Comparison of ENCODE assay signal across 8 mouse cellular contexts in the genomic region with DNA sequence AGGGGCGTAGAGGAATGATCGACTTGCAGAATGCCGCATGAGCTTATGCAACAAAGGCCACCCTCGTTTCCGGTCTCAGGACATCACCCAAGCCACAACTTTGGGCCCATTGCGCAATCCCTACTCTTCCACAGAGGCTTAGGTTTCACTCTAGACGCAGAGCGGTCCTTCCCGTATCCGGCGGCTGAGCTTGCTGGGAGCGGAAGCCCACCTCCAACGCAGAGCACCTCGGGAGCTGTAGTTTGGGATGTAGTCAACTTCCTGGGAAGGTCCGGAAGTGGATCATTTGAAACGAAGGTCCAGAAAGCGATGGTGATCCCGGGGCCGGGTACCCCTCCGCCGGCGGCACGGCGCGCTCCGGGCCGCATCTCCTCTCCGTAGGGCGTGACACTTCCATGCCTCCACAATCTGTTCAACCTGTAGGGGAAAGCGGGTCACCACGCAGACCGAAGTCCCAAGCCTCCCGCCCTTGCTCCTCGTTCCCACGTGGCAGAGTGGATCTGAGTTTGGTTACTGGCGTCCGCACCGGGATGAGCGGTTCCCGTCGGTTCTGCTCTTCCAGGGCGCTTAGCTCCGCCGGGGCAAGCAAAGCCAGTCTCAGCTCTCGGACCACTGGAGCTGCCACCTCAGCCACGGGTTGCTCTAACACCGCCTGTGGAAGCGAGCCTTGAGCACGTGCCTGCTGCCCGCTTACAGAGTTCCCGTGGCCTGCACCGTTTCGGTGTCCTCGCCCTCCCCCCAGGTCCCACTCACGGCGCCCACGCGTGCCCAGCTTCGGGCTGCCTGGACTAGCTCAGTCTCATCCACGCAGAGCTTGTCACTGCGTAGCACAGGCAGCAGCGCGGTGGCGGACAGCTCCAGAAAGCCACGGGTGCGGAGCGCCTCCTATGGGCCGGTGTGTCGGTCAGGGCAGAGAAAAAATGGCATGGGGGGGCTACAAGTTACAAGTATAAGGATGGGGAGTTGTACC. TPM values are rescaled to one million over a fixed set of nuclear protein-coding genes. Genes with fewer than 3 reads are reported as not detected.
DNase-seq lines count a peak whose midpoint lies in the region; ATAC-seq and TF ChIP-seq lines count a peak whose summit lies in the region.

No protein-coding gene starts in this region.

- H3K9ac ChIP-seq in forebrain, embryonic 14.5 days (ENCODE audit: low read length), result peak overlapping the region; percentile 86

- H3K27me3 ChIP-seq in forebrain, embryonic 14.5 days (replicated peaks; ENCODE audit: control insufficient read depth, insufficient read depth, low read length), result no peaks in the 10 kb centered on the region

- peaks cover 15% of the 10 kb centered on the region for H3K4me1 ChIP-seq in forebrain, embryonic 14.5 days (ENCODE audit: control insufficient read depth, insufficient read depth, low read length)
- peaks cover 14% of the 10 kb centered on the region for H3K4me1 ChIP-seq in lung, adult 2 months (ENCODE audit: control insufficient read depth, insufficient read depth, low read length)

- DNase-seq in ES-CJ7 (ENCODE audit: low read depth, low spot score), result peak; percentile 97
- DNase-seq in cerebellum, adult 11 months, result peak; percentile 87
- peak; percentile 98 for DNase-seq in forebrain, embryonic 14.5 days (ENCODE audit: low spot score)
- peak; percentile 95 for DNase-seq in heart, postnatal 25 days (ENCODE audit: low spot score)
- DNase-seq in layer of hippocampus, adult 18-20 months (ENCODE audit: low spot score in 2 of 2), result peak; percentile 94 to 97
- peak; percentile 90 for DNase-seq in lung, adult 2 months
- DNase-seq in thymus, adult 18-20 months, result peak; percentile 86 to 90

- peak overlapping the region; percentile 84 for H3K27ac ChIP-seq in forebrain, embryonic 14.5 days (ENCODE audit: low read depth, low read length)

- peak; percentile 72 for TF ChIP-seq CTCF in lung, adult 2 months (IDR thresholded peaks at IDR 0.05; ENCODE audit: insufficient read depth, low read length)

- peak overlapping the region; percentile 71 for H3K4me3 ChIP-seq in forebrain, embryonic 14.5 days (ENCODE audit: low read depth, low read length)
- H3K4me3 ChIP-seq in lung, adult 2 months (replicated peaks; ENCODE audit: extremely low read depth, low read depth, low read length), result peak overlapping the region; percentile 81

- peak overlapping the region; percentile 100 for H3K4me2 ChIP-seq in forebrain, embryonic 14.5 days (ENCODE audit: low read length)

- H3K9me3 ChIP-seq in forebrain, embryonic 14.5 days (replicated peaks; ENCODE audit: control insufficient read depth, low read length), result no peaks in the 10 kb centered on the region

- no peaks in the 10 kb centered on the region for H3K36me3 ChIP-seq in forebrain, embryonic 14.5 days (ENCODE audit: control insufficient read depth, insufficient read depth, low read length)

- under 1% methylated on average over 69 of the region's 69 CpGs for WGBS in forebrain, embryonic 14.5 days
- WGBS in lung, adult 2 months, result under 1% methylated on average over 69 of the region's 69 CpGs

- intact Hi-C loops in heart, postnatal 25 days (cut with DNase I), result loop anchor here (2.0 to 5.0 kb wide), 3 partner anchors 18 to 118 kb away; partner anchors contain the start of gene Eif2b3

- ATAC-seq in forebrain, embryonic 14.5 days, result peak; percentile 96
- peak; percentile 71 for ATAC-seq in neutrophil, adult 5-6 weeks (ENCODE audit: extremely low read depth, insufficient number of reproducible peaks, low FRiP score, poor library complexity, severe bottlenecking)

- TF ChIP-seq POLR2A in lung, adult 2 months (IDR thresholded peaks at IDR 0.05; ENCODE audit: borderline replicate concordance, extremely low read depth, low read depth, low read length), result peak; percentile 85

RNA-seq across cellular contexts. Expression of gene Btbd19, which starts 4.8 kb away (rescaled TPM):
- polyA plus RNA-seq in forebrain, embryonic 14.5 days (2014; fragmentation: Nextera tagmentation; extraction: Ambion mirVana), result 2.2 and 2.5 TPM in 2 replicates
- 1 to 10 TPM; 2.0 to 3.3 TPM for total RNA-seq in heart, postnatal 25 days (2021)
- 10 to 100 TPM; 13.9 to 16.9 TPM for total RNA-seq in layer of hippocampus, adult 18-20 months (2021)
- 12.1 and 13.7 TPM in 2 replicates for polyA plus RNA-seq in lung, adult 2 months (2012; rRNA removed)
- total RNA-seq in neutrophil, adult 5-6 weeks (2017), result 58.1 and 59.0 TPM in 2 replicates

RNA-seq across cellular contexts. Expression of gene Tctex1d4, which starts 5.9 kb away (rescaled TPM):
- polyA plus RNA-seq in forebrain, embryonic 14.5 days (2014; fragmentation: Nextera tagmentation; extraction: Ambion mirVana), result 0.25 and 0.32 TPM in 2 replicates
- total RNA-seq in heart, postnatal 25 days (2021), result not detected
- total RNA-seq in layer of hippocampus, adult 18-20 months (2021), result 1 to 10 TPM in 1 of 2 experiments, under 1 TPM in 1; 0.46 to 1.1 TPM
- 58.9 and 61.4 TPM in 2 replicates for polyA plus RNA-seq in lung, adult 2 months (2012; rRNA removed)
- total RNA-seq in neutrophil, adult 5-6 weeks (2017), result 0.61 TPM in 1 of 2 replicates, not detected in the other

RNA-seq across cellular contexts. Expression of gene Plk3, which starts 13.0 kb away (rescaled TPM):
- 7.0 and 7.1 TPM in 2 replicates for polyA plus RNA-seq in forebrain, embryonic 14.5 days (2014; fragmentation: Nextera tagmentation; extraction: Ambion mirVana)
- total RNA-seq in heart, postnatal 25 days (2021), result 1 to 10 TPM; 1.5 to 2.1 TPM
- 1 to 10 TPM; 8.7 to 9.2 TPM for total RNA-seq in layer of hippocampus, adult 18-20 months (2021)
- 19.4 and 20.4 TPM in 2 replicates for polyA plus RNA-seq in lung, adult 2 months (2012; rRNA removed)
- 24.2 and 25.4 TPM in 2 replicates for total RNA-seq in neutrophil, adult 5-6 weeks (2017)

RNA-seq across cellular contexts. Expression of gene Ptch2, which starts 24.9 kb away (rescaled TPM):
- 2.4 and 3.4 TPM in 2 replicates for polyA plus RNA-seq in forebrain, embryonic 14.5 days (2014; fragmentation: Nextera tagmentation; extraction: Ambion mirVana)
- 1 to 10 TPM; 1.1 to 1.5 TPM for total RNA-seq in heart, postnatal 25 days (2021)
- total RNA-seq in layer of hippocampus, adult 18-20 months (2021), result 1 to 10 TPM; 1.6 to 1.8 TPM
- 8.3 and 8.8 TPM in 2 replicates for polyA plus RNA-seq in lung, adult 2 months (2012; rRNA removed)
- 0.35 TPM in 1 of 2 replicates, not detected in the other for total RNA-seq in neutrophil, adult 5-6 weeks (2017)

RNA-seq across cellular contexts. Expression of gene Rps8, which starts 35.3 kb away (rescaled TPM):
- 621 and 797 TPM in 2 replicates for polyA plus RNA-seq in forebrain, embryonic 14.5 days (2014; fragmentation: Nextera tagmentation; extraction: Ambion mirVana)
- 100 to 1,000 TPM; 571 to 648 TPM for total RNA-seq in heart, postnatal 25 days (2021)
- 100 to 1,000 TPM; 576 to 601 TPM for total RNA-seq in layer of hippocampus, adult 18-20 months (2021)
- 456 and 494 TPM in 2 replicates for polyA plus RNA-seq in lung, adult 2 months (2012; rRNA removed)
- total RNA-seq in neutrophil, adult 5-6 weeks (2017), result 1,061 and 1,103 TPM in 2 replicates

Comparison
In these comparisons a context has a peak if more than half of its experiments do, and no peak if none do; other contexts are left out.
1. Peak in every context shown above with its lines: DNase-seq, ATAC-seq, H3K4me3 ChIP-seq and H3K27ac ChIP-seq.